Mouse (Mus musculus) limb, embryonic 15.5 days (tissue): ENCODE results near the gene Alk. TPM values are rescaled to one million over a fixed set of nuclear protein-coding genes. Genes with fewer than 3 reads are reported as not detected.

Source experiments
- ATAC-seq: fragments of 200-750 bp; cut with Nextera tagmentation; 2 replicates; pipeline ENCODE4 v1.8.0; 2017; ENCODE audit warnings: low read depth, moderate TSS enrichment; ENCODE audit not compliant: insufficient number of reproducible peaks, low FRiP score, low TSS enrichment
- H3K27ac ChIP-seq: fragments of 300-500 bp; sonication (generic); 2 replicates; pipeline ENCODE4 v1.5.1; 2015; ENCODE audit warnings: moderate library complexity, mild to moderate bottlenecking, inconsistent platforms
- H3K27me3 ChIP-seq: fragments of 300-500 bp; sonication (generic); 2 replicates; pipeline ENCODE4 v1.6.1; 2015; ENCODE audit warnings: inconsistent platforms
- H3K36me3 ChIP-seq: fragments of 300-500 bp; sonication (generic); 2 replicates; pipeline ENCODE4 v1.6.1; 2015; ENCODE audit warnings: inconsistent platforms
- H3K4me1 ChIP-seq: fragments of 300-500 bp; sonication (generic); 2 replicates; pipeline ENCODE4 v1.6.1; 2015; ENCODE audit warnings: inconsistent platforms
- H3K4me2 ChIP-seq: fragments of 300-500 bp; sonication (generic); 2 replicates; pipeline ENCODE4 v1.6.1; 2015; ENCODE audit warnings: mild to moderate bottlenecking, inconsistent platforms
- H3K4me3 ChIP-seq: fragments of 300-500 bp; sonication (generic); 2 replicates; pipeline ENCODE4 v1.5.1; 2015; ENCODE audit warnings: mild to moderate bottlenecking, inconsistent platforms
- H3K9ac ChIP-seq: fragments of 300-500 bp; sonication (generic); 2 replicates; pipeline ENCODE4 v1.6.1; 2015; ENCODE audit warnings: inconsistent platforms
- H3K9me3 ChIP-seq: fragments of 300-500 bp; sonication (generic); 2 replicates; pipeline ENCODE4 v1.6.1; 2016; ENCODE audit warnings: inconsistent platforms
- WGBS: fragments of 180-500 bp; shearing (Covaris S2); methylation state at CpG from one replicate; pipeline ENCODE4 v1.1.7; 2015; 5-methylcytosine and 5-hydroxymethylcytosine counted together
- polyA plus RNA-seq: library from polyadenylated mRNA; unstranded; fragments of >200 nt; fragmentation: Nextera tagmentation; extraction: Ambion mirVana; gene quantifications from 2 replicates; pipeline ENCODE4 v1.2.1, GENCODE M21; 2015

Alk gene
- 0.43 and 0.50 TPM in 2 replicates for polyA plus RNA-seq

GRCm38 (mm10) chr17:72604610-72604980, at the start of gene Alk:
TSS of gene Alk (minus strand) at chr17:72604627.
- H3K9me3 ChIP-seq = no peaks in the 10 kb centered on the region
- H3K4me1 ChIP-seq = peaks cover 23% of the 10 kb centered on the region
- peak within 1 kb of the TSS; percentile 77 for H3K4me2 ChIP-seq
- H3K27me3 ChIP-seq = peaks cover 42% of the 10 kb centered on the region
- H3K9ac ChIP-seq = no peak within 1 kb of the TSS
- no peak within 1 kb of the TSS for H3K27ac ChIP-seq
- peak; percentile 81 for ATAC-seq
- no peaks in the 10 kb centered on the region for H3K36me3 ChIP-seq
- peak within 1 kb of the TSS; percentile 46 for H3K4me3 ChIP-seq
- under 1% methylated on average over 30 of the region's 32 CpGs for WGBS

DNA sequence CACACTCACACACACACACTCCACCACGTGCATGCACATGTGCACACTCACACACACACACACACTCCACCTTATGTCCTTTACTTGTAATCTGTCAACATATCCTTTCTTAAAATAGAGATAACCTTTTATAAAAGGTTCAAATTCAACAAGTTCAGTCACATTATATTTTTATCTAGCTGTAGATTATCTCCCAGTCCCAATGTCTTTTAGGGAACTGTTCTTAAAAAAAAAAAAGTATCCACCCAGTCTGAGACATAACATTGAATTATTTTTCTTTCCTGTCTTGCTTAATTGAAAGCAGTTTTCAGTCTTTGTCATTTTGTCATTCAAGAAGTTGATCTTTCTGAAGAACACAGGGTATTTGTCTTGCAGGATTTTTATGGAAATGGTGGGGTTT, 48.4 kb upstream of the Alk start:
- Histone ChIP-seq H3K36me3 (no peaks in the 10 kb centered on the region), H3K27me3 (no peaks in the 10 kb centered on the region), H3K27ac (no peak overlapping the region), H3K9me3 (no peaks in the 10 kb centered on the region), H3K9ac (no peak overlapping the region), H3K4me2 (no peak overlapping the region), H3K4me1 (0 out of 2 replicates have a peak, but pooled peaks cover 5% of the 10 kb centered on the region), H3K4me3 (no peak overlapping the region)
- 59% methylated on average over 1 of the region's 1 CpGs for WGBS
- ATAC-seq = no peak

DNA sequence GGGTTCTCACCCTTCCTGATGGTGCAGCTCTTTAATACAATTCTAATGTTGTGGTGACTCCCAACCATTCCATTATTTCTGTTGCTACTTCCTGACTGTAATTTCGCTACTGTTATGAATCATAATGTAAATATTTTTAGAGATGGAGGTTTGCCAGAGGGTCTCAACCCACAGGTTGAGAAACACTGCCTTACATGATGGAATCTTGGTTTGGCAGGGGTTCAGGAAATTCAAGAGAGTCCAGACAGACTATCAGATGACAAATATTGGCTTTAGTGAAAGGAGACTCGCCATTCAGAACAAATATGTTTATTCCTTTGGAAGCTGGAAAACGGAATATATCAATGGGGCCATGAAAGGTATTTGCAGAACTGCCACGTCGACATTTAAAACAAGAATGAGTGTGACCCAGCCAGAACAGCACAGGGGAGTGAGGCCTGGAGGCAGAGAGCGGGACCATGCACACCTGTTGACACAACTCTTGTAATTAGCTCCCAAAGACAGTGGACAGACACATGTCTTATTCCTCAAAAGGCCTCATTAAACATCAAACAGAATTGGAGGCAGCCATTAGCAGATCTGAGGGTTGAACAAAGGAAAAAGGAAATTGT, 44.3 kb upstream of the Alk start:
- Histone ChIP-seq H3K4me3 (no peak overlapping the region), H3K36me3 (no peaks in the 10 kb centered on the region), H3K9me3 (no peaks in the 10 kb centered on the region), H3K4me2 (no peak overlapping the region), H3K27ac (no peak overlapping the region), H3K9ac (no peak overlapping the region), H3K4me1 (no peaks in the 10 kb centered on the region), H3K27me3 (no peaks in the 10 kb centered on the region)
- no peak for ATAC-seq
- 40% methylated on average over 6 of the region's 6 CpGs for WGBS

GRCm38 (mm10) chr17:72646167-72646566, 41.7 kb upstream of the Alk start:
- no peaks in the 10 kb centered on the region for H3K4me1 ChIP-seq
- no peaks in the 10 kb centered on the region for H3K9me3 ChIP-seq
- WGBS = 65% methylated on average over 5 of the region's 5 CpGs
- no peak for ATAC-seq
- H3K4me2 ChIP-seq = no peak overlapping the region
- H3K9ac ChIP-seq = no peak overlapping the region
- H3K36me3 ChIP-seq = no peaks in the 10 kb centered on the region
- no peak overlapping the region for H3K4me3 ChIP-seq
- H3K27me3 ChIP-seq = no peaks in the 10 kb centered on the region
- H3K27ac ChIP-seq = no peak overlapping the region

- no peaks in the 10 kb centered on the region for H3K27me3 ChIP-seq
- no peaks in the 10 kb centered on the region for H3K36me3 ChIP-seq
- WGBS = 54% methylated on average over 4 of the region's 4 CpGs
- no peak for ATAC-seq
- no peaks in the 10 kb centered on the region; the same call in 1 of the 2 replicates for H3K4me1 ChIP-seq
- no peak overlapping the region for H3K27ac ChIP-seq
- H3K9me3 ChIP-seq = no peaks in the 10 kb centered on the region
- H3K4me2 ChIP-seq = no peak overlapping the region
- H3K9ac ChIP-seq = no peak overlapping the region
- no peak overlapping the region for H3K4me3 ChIP-seq
These were observed 35.7 kb upstream of the Alk start for GRCm38 (mm10) chr17:72640095-72640494.

DNA sequence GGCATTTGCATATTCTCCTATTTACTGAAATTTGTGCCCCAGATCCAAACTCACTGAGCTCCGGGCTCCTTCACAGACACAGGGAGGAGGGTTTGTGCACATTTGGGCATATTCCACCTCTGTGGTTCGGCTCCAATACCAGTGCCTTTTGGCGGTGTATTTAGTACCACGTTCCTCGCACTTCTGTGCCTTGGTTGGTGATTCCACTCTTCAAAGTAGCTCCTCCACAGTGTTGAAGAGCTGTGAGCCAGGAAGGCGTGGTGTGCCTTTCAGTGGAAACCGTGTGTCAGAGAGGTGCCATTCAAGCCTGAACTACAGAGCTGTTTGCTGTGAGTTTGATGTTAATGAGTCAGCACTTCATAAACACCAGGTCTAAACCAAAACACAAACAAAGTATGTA, 35.0 kb upstream of the Alk start:
- Histone ChIP-seq H3K9ac (no peak overlapping the region), H3K4me1 (no peaks in the 10 kb centered on the region; the same call in 1 of the 2 replicates), H3K9me3 (no peaks in the 10 kb centered on the region), H3K4me3 (no peak overlapping the region), H3K4me2 (no peak overlapping the region), H3K36me3 (no peaks in the 10 kb centered on the region), H3K27ac (no peak overlapping the region), H3K27me3 (no peaks in the 10 kb centered on the region)
- WGBS = 70% methylated on average over 7 of the region's 7 CpGs
- no peak for ATAC-seq

DNA sequence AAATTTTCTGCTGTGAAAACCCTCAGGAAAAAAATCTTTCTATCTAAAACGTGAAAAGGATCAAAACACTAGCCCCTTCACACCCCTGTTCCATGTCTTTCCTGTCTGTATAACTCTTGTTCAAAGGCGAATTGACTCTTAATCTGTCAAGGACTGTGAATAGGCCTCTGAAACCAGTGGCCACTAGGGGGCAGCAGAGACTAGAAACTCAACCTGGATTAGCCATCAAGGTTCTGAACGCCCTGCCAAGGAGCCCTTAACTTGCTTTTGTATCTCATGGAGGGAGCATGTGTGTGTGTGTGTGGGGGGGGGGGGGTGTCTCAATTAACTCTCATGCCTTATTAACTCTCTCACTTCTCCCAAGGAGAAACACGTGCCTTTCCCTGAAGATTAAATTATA, 1.8 kb upstream of the Alk start:
- 12% methylated on average over 4 of the region's 4 CpGs for WGBS
- Histone ChIP-seq H3K4me1 (peaks cover 23% of the 10 kb centered on the region), H3K27me3 (peaks cover 42% of the 10 kb centered on the region), H3K4me3 (no peak overlapping the region), H3K27ac (no peak overlapping the region), H3K9ac (no peak overlapping the region), H3K36me3 (no peaks in the 10 kb centered on the region), H3K9me3 (no peaks in the 10 kb centered on the region), H3K4me2 (no peak overlapping the region)
- no peak for ATAC-seq

GRCm38 (mm10) chr17:72603886-72604609, 379 bp downstream of the Alk start:
- no peak overlapping the region for H3K9ac ChIP-seq
- H3K36me3 ChIP-seq = no peaks in the 10 kb centered on the region
- peak overlapping the region; percentile 77 for H3K4me2 ChIP-seq
- H3K27me3 ChIP-seq = peaks cover 42% of the 10 kb centered on the region
- 1% methylated on average over 51 of the region's 51 CpGs for WGBS
- no peak overlapping the region for H3K27ac ChIP-seq
- H3K9me3 ChIP-seq = no peaks in the 10 kb centered on the region
- H3K4me1 ChIP-seq = peaks cover 23% of the 10 kb centered on the region
- H3K4me3 ChIP-seq = peak overlapping the region; percentile 46
- ATAC-seq = no peak

GRCm38 (mm10) chr17:72603118-72603885, 1.1 kb downstream of the Alk start:
- H3K27me3 ChIP-seq = peaks cover 42% of the 10 kb centered on the region
- no peak overlapping the region for H3K9ac ChIP-seq
- 2% methylated on average over 40 of the region's 40 CpGs for WGBS
- peaks cover 23% of the 10 kb centered on the region for H3K4me1 ChIP-seq
- H3K9me3 ChIP-seq = no peaks in the 10 kb centered on the region
- no peak overlapping the region for H3K27ac ChIP-seq
- peak overlapping the region; percentile 77 for H3K4me2 ChIP-seq
- H3K36me3 ChIP-seq = no peaks in the 10 kb centered on the region
- peak overlapping the region; percentile 46 for H3K4me3 ChIP-seq
- ATAC-seq = no peak; the same call in 1 of the 2 replicates

DNA sequence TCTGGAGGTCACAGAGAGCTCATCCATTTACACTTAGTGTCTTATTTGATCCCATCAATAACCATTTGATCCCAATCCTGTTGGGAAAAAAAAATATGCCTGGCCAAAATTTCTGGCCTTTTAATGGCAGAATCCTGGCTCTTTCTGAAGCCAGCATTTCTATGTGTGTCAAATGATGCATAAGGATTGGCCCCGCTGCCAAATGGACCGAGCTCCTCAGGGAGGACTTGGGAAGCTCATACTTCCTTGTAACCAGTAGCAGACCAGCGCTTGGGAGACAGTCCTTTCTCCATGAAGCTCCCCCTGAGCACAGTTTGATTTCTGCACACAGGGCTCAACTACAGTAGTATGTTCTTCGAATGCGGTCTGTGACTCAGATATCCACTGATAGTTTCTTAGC, 3.6 kb downstream of the Alk start:
- WGBS = 91% methylated on average over 5 of the region's 5 CpGs
- no peak overlapping the region for H3K4me2 ChIP-seq
- no peak overlapping the region for H3K4me3 ChIP-seq
- no peak overlapping the region for H3K27ac ChIP-seq
- no peaks in the 10 kb centered on the region for H3K36me3 ChIP-seq
- no peak overlapping the region for H3K9ac ChIP-seq
- H3K27me3 ChIP-seq = peaks cover 40% of the 10 kb centered on the region
- no peaks in the 10 kb centered on the region for H3K9me3 ChIP-seq
- ATAC-seq = no peak
- H3K4me1 ChIP-seq = peaks cover 23% of the 10 kb centered on the region

- no peaks in the 10 kb centered on the region for H3K9me3 ChIP-seq
- no peaks in the 10 kb centered on the region for H3K27me3 ChIP-seq
- no peaks in the 10 kb centered on the region for H3K36me3 ChIP-seq
- no peak overlapping the region for H3K27ac ChIP-seq
- no peak for ATAC-seq
- no peak overlapping the region for H3K9ac ChIP-seq
- WGBS = 77% methylated on average over 3 of the region's 3 CpGs
- no peak overlapping the region for H3K4me3 ChIP-seq
- no peak overlapping the region for H3K4me2 ChIP-seq
- H3K4me1 ChIP-seq = no peaks in the 10 kb centered on the region
These were observed 16.8 kb downstream of the Alk start for GRCm38 (mm10) chr17:72587671-72588070.

GRCm38 (mm10) chr17:72580142-72580541, 24.3 kb downstream of the Alk start:
- no peaks in the 10 kb centered on the region for H3K36me3 ChIP-seq
- WGBS = 66% methylated on average over 4 of the region's 4 CpGs
- no peak overlapping the region for H3K9ac ChIP-seq
- no peak overlapping the region for H3K4me3 ChIP-seq
- no peaks in the 10 kb centered on the region for H3K9me3 ChIP-seq
- ATAC-seq = no peak
- H3K27ac ChIP-seq = no peak overlapping the region
- no peak overlapping the region for H3K4me2 ChIP-seq
- no peaks in the 10 kb centered on the region for H3K27me3 ChIP-seq
- H3K4me1 ChIP-seq = no peaks in the 10 kb centered on the region
